Mouse (Mus musculus) left cerebral cortex, postnatal 4 days (tissue): ENCODE data around the gene Otud1. TPM values are rescaled to one million over a fixed set of nuclear protein-coding genes. Genes with fewer than 3 reads are reported as not detected.
A peak's percentile ranks its signal among the peaks of the same experiment; 100 is the strongest.

Experiments used
- DNase-seq: peaks from one replicate; pipeline ENCODE4 v3.0.0-alpha.2; 2022
- intact Hi-C: fragments of 180-260 bp; cut with DNase I; formaldehyde crosslinking; loops from one replicate; pipeline ENCODE4 v1.15.1; 2025
- total RNA-seq, 2 experiments: library from RNA; stranded (reverse); gene quantifications; 2 replicates each; pipeline ENCODE4 v1.2.3; 2021

Gene Otud1
- total RNA-seq: 10 to 100 TPM; 11.3 to 11.6 TPM

GRCm38 (mm10) chr2:19657158-19657874 lies at the start of gene Otud1:
Otud1 (plus strand) TSS chr2:19657752.
- intact Hi-C loops: loop anchor here (5.0 kb wide), 1 partner anchor 135 kb away; no protein-coding TSS in a partner anchor
- DNase-seq: peak; percentile 96

- no peak for DNase-seq
- intact Hi-C loops: no loop called here
Observed at GRCm38 (mm10) chr2:19607852-19608251, 49.7 kb upstream of the Otud1 start.

GRCm38 (mm10) chr2:19608410-19609073 lies 49.0 kb upstream of the Otud1 start:
- intact Hi-C loops: no loop called here
- no peak for DNase-seq

GRCm38 (mm10) chr2:19622041-19622440 lies 35.5 kb upstream of the Otud1 start:
- intact Hi-C loops: no loop called here
- DNase-seq: no peak

- DNase-seq: no peak
- intact Hi-C loops: no loop called here
Observed at GRCm38 (mm10) chr2:19627044-19627443, 30.5 kb upstream of the Otud1 start.

GRCm38 (mm10) chr2:19627920-19628608 lies 29.5 kb upstream of the Otud1 start:
- DNase-seq: no peak
- intact Hi-C loops: no loop called here

GRCm38 (mm10) chr2:19630544-19630943 lies 27.0 kb upstream of the Otud1 start:
- intact Hi-C loops: no loop called here
- DNase-seq: no peak

- intact Hi-C loops: no loop called here
- no peak for DNase-seq
Observed at GRCm38 (mm10) chr2:19633406-19633920, 24.1 kb upstream of the Otud1 start.

- intact Hi-C loops: no loop called here
- no peak for DNase-seq
Observed at GRCm38 (mm10) chr2:19645182-19645581, 12.4 kb upstream of the Otud1 start.

- intact Hi-C loops: no loop called here
Observed at GRCm38 (mm10) chr2:19646144-19646543, 11.4 kb upstream of the Otud1 start.

GRCm38 (mm10) chr2:19646910-19647309 lies 10.6 kb upstream of the Otud1 start:
- no peak for DNase-seq
- intact Hi-C loops: no loop called here

More at GRCm38 (mm10) chr2:19646144-19646543, 11.4 kb upstream of the Otud1 start:
- DNase-seq: no peak

- intact Hi-C loops: loop anchor here (5.0 kb wide), 1 partner anchor 134 kb away; no protein-coding TSS in a partner anchor
Observed at GRCm38 (mm10) chr2:19656436-19656835, 1.1 kb upstream of the Otud1 start.

GRCm38 (mm10) chr2:19657881-19658589 lies 483 bp downstream of the Otud1 start:
- peak; percentile 56 for DNase-seq
- intact Hi-C loops: loop anchor here (5.0 kb wide), 1 partner anchor 136 kb away; no protein-coding TSS in a partner anchor

More at GRCm38 (mm10) chr2:19656436-19656835, 1.1 kb upstream of the Otud1 start:
- no peak for DNase-seq

GRCm38 (mm10) chr2:19658661-19659384 lies 1.3 kb downstream of the Otud1 start:
- intact Hi-C loops: loop anchor here (5.0 kb wide), 1 partner anchor 137 kb away; no protein-coding TSS in a partner anchor
- peak; percentile 7 for DNase-seq

- intact Hi-C loops: no loop called here
- no peak for DNase-seq
Observed at GRCm38 (mm10) chr2:19660875-19661274, 3.3 kb downstream of the Otud1 start.

- intact Hi-C loops: no loop called here
Observed at GRCm38 (mm10) chr2:19663146-19663848, 5.7 kb downstream of the Otud1 start.

GRCm38 (mm10) chr2:19664147-19664546 lies 6.6 kb downstream of the Otud1 start:
- intact Hi-C loops: no loop called here
- no peak for DNase-seq

More at GRCm38 (mm10) chr2:19663146-19663848, 5.7 kb downstream of the Otud1 start:
- no peak for DNase-seq

GRCm38 (mm10) chr2:19664555-19665475 lies 7.3 kb downstream of the Otud1 start:
- intact Hi-C loops: no loop called here
- DNase-seq: no peak
